Mouse (Mus musculus): ENCODE measurements around the gene Arpc5l.

- TF ChIP-seq CTCF (IDR thresholded peaks at IDR 0.05) (no peak), POLR2A (IDR thresholded peaks at IDR 0.05; ENCODE audit: insufficient read depth, low read depth, low read length) (no peak)
Measured at GRCm38 (mm10) chr2:39003512-39003911, 1.6 kb upstream of the Arpc5l start.
